Mouse (Mus musculus): ENCODE data around the gene Adamtsl1.

Adamtsl1 gene

GRCm38 (mm10) chr4:86201766-86202165, 687.8 kb downstream of the Adamtsl1 start:
- no peak for DNase-seq (ENCODE audit: low spot score)

- no peak for DNase-seq (ENCODE audit: low spot score)
These were observed 689.3 kb downstream of the Adamtsl1 start for GRCm38 (mm10) chr4:86203288-86203687.

- no peak for DNase-seq (ENCODE audit: low spot score)
These were observed 710.9 kb downstream of the Adamtsl1 start for GRCm38 (mm10) chr4:86224875-86225274.

DNA sequence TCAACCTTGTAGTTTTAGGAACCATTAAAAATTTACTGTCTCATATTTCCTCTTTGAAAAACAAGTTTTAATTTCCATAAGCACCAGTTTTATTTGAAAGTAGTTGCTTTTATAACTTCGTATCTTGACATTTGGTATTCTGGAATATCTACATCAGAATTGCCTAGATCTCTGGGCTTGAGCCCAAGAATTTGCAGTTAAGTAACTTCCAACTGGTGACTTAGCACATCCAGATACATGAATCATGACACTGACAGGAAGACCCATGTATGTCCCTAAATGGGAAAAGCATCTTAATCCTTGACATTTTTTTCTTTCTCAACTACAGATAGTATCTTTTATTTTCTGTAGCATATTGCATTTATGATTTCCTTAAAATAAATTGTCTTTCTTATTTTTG, 713.1 kb downstream of the Adamtsl1 start:
- peak; percentile 9 for DNase-seq (ENCODE audit: low spot score)

GRCm38 (mm10) chr4:86233197-86233596, 719.2 kb downstream of the Adamtsl1 start:
- DNase-seq (ENCODE audit: low spot score), result no peak

- no peak for DNase-seq (ENCODE audit: low spot score)
These were observed 728.0 kb downstream of the Adamtsl1 start for GRCm38 (mm10) chr4:86241854-86242424.

DNA sequence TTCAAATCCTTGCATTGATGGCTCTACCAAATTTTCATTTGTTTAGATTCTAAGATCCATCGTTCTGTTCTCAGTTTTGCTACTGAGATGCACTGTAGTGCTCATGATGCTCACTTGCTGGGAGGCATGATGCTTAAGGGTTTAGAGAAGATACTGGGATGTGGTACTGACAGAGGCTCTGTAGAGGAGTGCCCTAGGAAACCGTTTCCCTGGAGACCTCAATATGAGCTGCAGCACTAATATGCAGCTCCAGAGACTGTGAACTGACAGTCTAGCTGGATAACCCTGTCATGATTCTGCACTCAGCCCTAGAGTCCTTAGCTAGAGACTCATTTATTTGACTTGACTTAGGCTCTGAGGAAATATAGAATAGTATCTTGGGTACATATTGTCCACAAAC, 756.1 kb downstream of the Adamtsl1 start:
- DNase-seq (ENCODE audit: low spot score), result no peak

DNA sequence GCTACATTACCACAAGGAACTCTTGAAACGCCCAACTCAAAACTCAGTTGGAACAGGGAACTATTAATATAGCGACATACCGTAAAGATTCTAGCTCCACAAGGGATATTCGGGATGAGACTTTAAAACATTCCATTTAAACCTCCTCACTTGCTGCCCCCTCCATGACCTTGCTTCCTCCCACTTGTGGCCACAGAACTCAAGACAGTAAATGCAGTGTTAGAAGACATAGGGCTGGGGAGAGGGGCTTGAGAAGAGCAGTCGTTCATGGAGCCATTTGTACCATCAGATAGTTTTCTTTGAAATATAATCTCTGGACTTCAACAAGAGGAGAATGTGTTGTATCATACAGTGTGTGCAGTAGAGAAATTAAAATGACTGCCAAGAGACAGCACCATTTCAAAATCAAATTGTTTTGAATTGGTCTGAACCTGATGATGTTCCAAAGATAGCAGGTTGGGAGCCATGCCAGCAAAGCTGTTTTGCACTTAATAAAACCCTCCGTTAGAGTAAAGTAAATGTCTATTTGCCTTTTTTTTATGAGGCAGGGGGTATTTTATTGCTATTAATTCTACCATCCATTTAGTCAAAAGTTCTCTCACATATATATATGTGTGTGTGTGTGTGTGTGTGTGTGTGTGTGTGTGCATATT, 759.9 kb downstream of the Adamtsl1 start:
- no peak for DNase-seq (ENCODE audit: low spot score)

GRCm38 (mm10) chr4:86274663-86275062, 760.7 kb downstream of the Adamtsl1 start:
- no peak for DNase-seq (ENCODE audit: low spot score)

DNA sequence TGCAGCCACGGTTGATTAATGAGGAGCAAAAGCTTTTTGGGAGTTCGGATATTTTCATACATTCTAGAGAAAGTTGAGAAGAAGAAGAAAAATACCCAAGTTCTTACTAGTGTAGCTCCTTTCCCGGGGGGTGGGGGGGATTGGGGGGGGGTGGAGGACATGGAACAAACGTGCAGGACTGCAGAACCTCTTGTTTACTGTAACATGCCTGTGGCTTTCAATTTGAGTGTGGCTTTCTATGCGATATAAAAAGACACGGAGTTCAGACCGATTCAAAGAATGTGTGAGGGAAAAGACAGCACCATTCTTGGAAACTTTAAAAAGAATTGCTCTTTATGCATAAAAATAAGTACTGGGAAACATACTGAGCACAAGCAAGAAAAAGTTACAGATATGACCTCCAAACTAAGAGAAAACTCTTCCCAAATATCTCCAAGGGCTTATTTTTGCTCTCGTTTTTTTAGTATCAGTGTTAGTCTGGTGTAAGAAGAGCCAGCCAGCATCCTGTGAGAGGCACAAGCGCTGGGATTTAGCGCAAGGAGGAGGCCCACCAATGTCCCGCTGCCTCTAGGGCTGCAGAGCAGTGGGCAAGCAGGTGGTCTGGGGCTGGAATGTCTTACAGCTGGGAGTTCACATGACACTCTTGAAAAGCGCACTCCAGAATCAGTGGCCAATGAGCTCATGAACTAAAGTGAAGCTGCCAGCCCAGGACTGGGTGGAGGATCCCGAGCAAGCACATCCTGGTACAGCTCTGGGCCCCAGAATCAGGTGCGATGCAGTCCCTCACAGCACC, 762.2 kb downstream of the Adamtsl1 start:
- no peak for DNase-seq (ENCODE audit: low spot score)

DNA sequence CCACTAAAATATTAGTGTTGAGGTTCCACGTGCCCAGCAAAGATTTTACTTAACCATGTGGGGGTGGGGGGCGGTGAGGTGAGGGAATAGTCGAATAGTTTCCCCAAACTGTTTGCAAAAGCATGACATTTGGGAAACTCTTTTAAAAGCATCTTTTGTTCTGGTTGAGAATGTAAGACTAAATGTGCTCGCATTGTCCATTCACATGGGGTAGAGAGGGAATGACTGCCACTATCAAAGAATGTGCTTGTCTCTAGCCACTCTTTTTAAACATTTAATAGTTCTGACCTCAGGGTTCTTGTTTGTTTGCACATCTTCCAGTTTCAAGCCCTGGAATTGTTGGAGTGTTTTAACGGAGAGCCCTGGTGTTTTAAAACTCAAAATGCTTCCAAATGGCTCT, 764.6 kb downstream of the Adamtsl1 start:
- DNase-seq (ENCODE audit: low spot score), result no peak

GRCm38 (mm10) chr4:86286572-86286971, 772.6 kb downstream of the Adamtsl1 start:
- DNase-seq (ENCODE audit: low spot score), result no peak

DNA sequence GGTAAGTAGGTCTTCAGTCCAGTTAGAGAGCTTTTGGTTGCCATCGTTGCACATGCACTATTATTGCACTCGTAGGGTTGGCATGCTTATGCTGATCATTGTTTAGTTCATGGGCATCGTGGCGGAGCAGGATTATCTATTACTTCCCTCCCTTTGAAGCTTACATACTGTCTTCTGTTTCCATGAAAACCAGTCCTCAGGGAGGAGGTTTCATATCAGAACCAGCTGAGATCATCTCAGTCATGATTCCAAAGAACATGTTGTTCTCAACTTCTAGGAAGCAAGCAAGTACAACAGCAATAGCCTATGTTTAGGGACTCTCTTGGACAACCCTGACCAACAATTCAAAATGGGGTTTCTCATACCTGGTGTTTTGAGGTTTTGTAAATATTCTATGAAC, 774.3 kb downstream of the Adamtsl1 start:
- no peak for DNase-seq (ENCODE audit: low spot score)

GRCm38 (mm10) chr4:86289511-86290273, 775.7 kb downstream of the Adamtsl1 start:
- DNase-seq (ENCODE audit: low spot score), result no peak

DNA sequence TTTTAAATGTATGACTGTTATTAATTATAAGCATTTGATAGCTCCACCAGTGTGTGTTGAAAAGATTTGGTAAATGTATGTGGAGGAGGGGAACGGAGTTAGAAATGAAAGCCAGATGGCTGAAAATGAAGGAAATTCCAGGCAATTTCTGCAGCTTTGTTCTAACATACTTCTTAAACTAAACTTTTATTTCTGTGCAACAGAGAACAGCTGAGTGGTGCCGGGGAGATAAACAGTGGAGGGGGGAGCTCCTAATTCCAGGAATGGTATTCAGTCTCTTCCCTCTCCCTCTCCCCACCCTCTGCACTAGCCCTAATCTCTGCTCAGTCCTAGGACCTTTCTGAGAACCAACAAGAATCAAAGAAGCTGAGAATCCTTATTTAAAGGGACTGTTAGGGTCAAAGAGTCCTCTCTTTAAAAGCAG, 780.9 kb downstream of the Adamtsl1 start:
- DNase-seq (ENCODE audit: low spot score), result no peak

GRCm38 (mm10) chr4:86301469-86301868, 787.5 kb downstream of the Adamtsl1 start:
- no peak for DNase-seq (ENCODE audit: low spot score)

DNA sequence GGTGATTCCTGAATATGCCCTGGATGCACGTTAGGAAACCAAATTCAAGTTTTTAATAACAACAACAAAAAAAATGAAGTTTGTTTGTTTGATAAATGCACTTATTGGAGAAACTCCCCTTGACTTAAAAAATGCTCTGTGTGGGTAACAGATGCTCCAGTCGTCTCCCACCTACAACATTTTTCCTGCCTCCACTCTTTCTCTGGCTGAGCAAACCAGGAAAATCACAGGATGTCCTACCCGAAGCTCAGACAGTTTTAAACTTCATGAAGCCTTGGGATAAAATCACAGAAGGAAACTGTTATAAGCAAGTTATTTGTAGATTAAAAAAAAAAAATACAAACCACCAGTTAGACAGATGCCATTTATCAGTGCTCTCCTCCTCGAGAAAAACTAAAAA, 788.1 kb downstream of the Adamtsl1 start:
- no peak for DNase-seq (ENCODE audit: low spot score)

DNA sequence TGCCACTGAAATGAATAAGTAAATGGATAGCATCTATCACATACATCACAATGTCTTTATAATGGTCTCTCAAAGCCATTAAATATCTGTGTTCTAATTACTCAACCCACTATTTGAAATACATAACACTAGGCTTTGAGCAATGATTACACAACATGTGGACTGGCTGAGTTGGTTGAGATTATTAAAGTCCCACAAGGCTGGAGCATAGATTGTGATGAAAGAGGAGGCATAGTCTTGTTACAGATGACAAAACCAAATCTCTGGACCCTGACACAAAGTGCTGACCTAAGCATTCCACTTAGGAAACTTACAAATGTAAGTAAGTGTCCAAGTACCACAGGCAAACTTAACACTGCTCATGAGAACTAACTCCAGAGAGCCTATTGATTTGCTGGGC, 792.8 kb downstream of the Adamtsl1 start:
- DNase-seq (ENCODE audit: low spot score), result no peak

DNA sequence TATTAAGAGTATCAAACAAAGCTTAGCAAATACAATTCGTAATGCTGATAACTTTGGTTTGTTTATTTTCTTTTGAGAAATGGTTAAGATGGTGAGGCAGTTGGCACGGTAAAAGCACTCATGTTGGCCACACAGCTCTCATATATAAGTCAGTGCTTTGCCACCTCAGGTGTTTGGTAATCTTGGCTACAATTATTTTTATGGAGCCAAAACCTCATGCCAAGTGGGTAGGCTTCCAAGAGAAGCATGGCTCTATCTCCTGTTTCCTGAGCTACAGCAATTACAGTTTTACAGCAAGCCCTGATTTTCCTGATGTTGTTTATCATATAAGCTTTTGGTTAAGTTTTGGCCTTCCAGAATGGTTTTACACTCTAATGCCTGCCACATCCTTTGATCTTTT, 795.2 kb downstream of the Adamtsl1 start:
- DNase-seq (ENCODE audit: low spot score), result no peak

GRCm38 (mm10) chr4:86310806-86311730, 797.1 kb downstream of the Adamtsl1 start:
- no peak for DNase-seq (ENCODE audit: low spot score)

- peak; percentile 24 for DNase-seq (ENCODE audit: low spot score)
These were observed 798.4 kb downstream of the Adamtsl1 start for GRCm38 (mm10) chr4:86312366-86312765.

Measured in adipocyte (in vitro differentiated cells).